Mouse (Mus musculus): ENCODE measurements at regions not wholly inside any gene's neighbourhood (a gene's known extent, or its start where the extent isn't known, plus 50 kb on each side); places are given as distances from the start of the nearest gene placed in this dataset.

DNA sequence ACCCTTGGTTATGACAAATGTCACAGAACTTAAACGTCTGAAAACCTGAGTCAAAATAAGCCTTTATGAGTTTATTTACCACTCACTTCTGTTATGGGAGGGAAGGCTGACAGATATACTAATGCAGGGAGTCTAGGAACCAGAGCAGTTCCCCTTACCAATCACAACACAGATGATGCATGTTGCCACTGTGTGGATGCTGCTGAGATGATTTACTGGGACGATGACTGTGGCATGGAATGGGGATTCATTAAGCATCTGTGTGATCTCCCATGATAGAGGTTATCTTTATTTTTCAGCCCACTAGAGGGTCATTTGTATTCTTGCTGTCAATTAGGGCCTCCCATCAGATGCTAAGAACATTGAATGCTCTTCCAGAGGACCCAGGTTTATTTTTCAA, 290.5 kb upstream of the Chrm2 start:
- H3K4me1 ChIP-seq (ENCODE audit: insufficient read depth, low read length), result no peaks in the 10 kb centered on the region
- no peaks in the 10 kb centered on the region for H3K27me3 ChIP-seq (ENCODE audit: insufficient read depth, low read length)
- no peak for TF ChIP-seq CTCF (IDR thresholded peaks at IDR 0.05)
- H3K9me3 ChIP-seq (ENCODE audit: low read length), result no peaks in the 10 kb centered on the region
- DNase-seq (ENCODE audit: low spot score) (no peak), ATAC-seq (ENCODE audit: low FRiP score) (no peak)
- WGBS, result 72% methylated on average over 2 of the region's 2 CpGs
- H3K9ac ChIP-seq (replicated peaks; ENCODE audit: low read length, poor library complexity, severe bottlenecking), result no peak overlapping the region
- H3K4me3 ChIP-seq (ENCODE audit: low read depth, low read length), result no peak overlapping the region
- H3K36me3 ChIP-seq (ENCODE audit: insufficient read depth, low read length), result no peaks in the 10 kb centered on the region
- H3K27ac ChIP-seq (ENCODE audit: low read depth, low read length), result no peak overlapping the region
- no peak overlapping the region for H3K4me2 ChIP-seq (ENCODE audit: low read depth, low read length, poor library complexity, severe bottlenecking)

DNA sequence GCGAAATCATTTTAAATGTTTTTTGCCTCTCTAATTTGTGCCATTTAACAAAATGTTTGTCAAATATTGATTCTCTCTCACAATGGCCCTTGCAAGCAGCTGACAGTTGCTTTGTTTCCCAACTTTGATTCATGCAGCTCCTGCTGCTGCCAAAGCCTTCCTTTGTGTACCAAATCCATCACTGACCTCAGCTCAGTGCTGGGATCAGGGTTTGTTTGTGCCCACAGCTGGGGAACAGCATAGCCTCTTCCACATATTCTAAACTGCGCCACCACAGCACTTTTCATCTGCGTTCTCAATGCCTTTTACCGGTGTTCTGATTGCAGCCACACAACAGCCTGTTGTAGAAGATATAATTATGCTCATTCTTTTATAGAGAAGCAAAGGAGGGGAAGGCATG, 289.7 kb upstream of the Chrm2 start:
- H3K4me2 ChIP-seq (ENCODE audit: low read depth, low read length, poor library complexity, severe bottlenecking), result no peak overlapping the region
- no peaks in the 10 kb centered on the region for H3K36me3 ChIP-seq (ENCODE audit: insufficient read depth, low read length)
- 41% methylated on average over 4 of the region's 4 CpGs for WGBS
- H3K9ac ChIP-seq (replicated peaks; ENCODE audit: low read length, poor library complexity, severe bottlenecking), result no peak overlapping the region
- TF ChIP-seq CTCF (IDR thresholded peaks at IDR 0.05), result no peak
- H3K27me3 ChIP-seq (ENCODE audit: insufficient read depth, low read length), result no peaks in the 10 kb centered on the region
- no peak overlapping the region for H3K4me3 ChIP-seq (ENCODE audit: low read depth, low read length)
- no peaks in the 10 kb centered on the region for H3K4me1 ChIP-seq (ENCODE audit: insufficient read depth, low read length)
- ATAC-seq (ENCODE audit: low FRiP score), result no peak
- H3K9me3 ChIP-seq (ENCODE audit: low read length), result no peaks in the 10 kb centered on the region
- H3K27ac ChIP-seq (ENCODE audit: low read depth, low read length), result no peak overlapping the region
- DNase-seq (ENCODE audit: low spot score), result no peak

DNA sequence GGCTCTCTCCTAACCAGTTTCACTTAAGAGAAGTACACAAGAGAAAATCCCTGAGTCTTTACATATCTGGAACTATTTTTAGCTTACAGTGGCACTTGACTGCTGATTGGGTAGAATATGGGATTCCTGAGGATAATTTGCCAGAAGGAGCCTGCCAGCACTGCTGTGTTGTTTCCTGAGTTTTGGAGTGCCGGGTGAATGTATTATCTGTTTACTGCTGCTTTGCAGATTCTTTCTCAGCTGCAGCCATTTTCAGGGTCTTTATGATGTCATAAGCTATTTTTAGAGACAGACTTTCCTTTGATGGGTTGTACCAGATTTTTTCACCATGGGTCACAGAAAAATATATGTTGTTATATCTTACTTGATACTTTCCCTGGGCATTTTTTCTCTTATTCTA, 279.1 kb upstream of the Chrm2 start:
- Histone ChIP-seq H3K4me1 (ENCODE audit: insufficient read depth, low read length) (no peaks in the 10 kb centered on the region), H3K4me3 (ENCODE audit: low read depth, low read length) (no peak overlapping the region), H3K9me3 (ENCODE audit: low read length) (no peaks in the 10 kb centered on the region), H3K27me3 (ENCODE audit: insufficient read depth, low read length) (no peaks in the 10 kb centered on the region), H3K27ac (ENCODE audit: low read depth, low read length) (no peak overlapping the region), H3K36me3 (ENCODE audit: insufficient read depth, low read length) (no peaks in the 10 kb centered on the region), H3K4me2 (ENCODE audit: low read depth, low read length, poor library complexity, severe bottlenecking) (no peak overlapping the region), H3K9ac (replicated peaks; ENCODE audit: low read length, poor library complexity, severe bottlenecking) (no peak overlapping the region)
- DNase-seq (ENCODE audit: low spot score) (peak; percentile 22), ATAC-seq (ENCODE audit: low FRiP score) (no peak)
- 27% methylated on average over 1 of the region's 1 CpGs for WGBS
- TF ChIP-seq CTCF (IDR thresholded peaks at IDR 0.05), result no peak

DNA sequence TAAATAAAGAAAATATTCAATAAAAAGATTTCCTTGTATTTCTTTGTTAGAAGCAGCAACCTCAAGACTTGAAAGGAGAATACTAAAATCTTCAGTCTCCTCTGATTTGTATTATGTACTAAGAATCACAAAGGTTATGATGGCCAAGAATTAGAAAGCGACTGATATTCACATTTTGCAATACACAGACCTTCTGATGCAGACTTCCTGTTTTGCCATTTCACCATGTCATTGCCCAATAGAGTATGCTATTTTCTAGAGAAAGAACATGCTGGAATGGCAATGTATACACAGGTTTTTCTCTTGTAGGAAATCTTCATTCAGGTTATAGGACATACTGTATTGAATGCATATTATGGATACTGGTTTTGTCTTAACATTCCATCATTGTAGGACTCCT, 250.7 kb upstream of the Chrm2 start:
- no peak for ATAC-seq (ENCODE audit: low FRiP score)
- no peak for TF ChIP-seq CTCF (IDR thresholded peaks at IDR 0.05)
- no peak for DNase-seq (ENCODE audit: low spot score)
- Histone ChIP-seq H3K27ac (ENCODE audit: low read depth, low read length) (no peak overlapping the region), H3K4me1 (ENCODE audit: insufficient read depth, low read length) (no peaks in the 10 kb centered on the region), H3K9ac (replicated peaks; ENCODE audit: low read length, poor library complexity, severe bottlenecking) (no peak overlapping the region), H3K27me3 (ENCODE audit: insufficient read depth, low read length) (no peaks in the 10 kb centered on the region), H3K4me2 (ENCODE audit: low read depth, low read length, poor library complexity, severe bottlenecking) (no peak overlapping the region), H3K36me3 (ENCODE audit: insufficient read depth, low read length) (no peaks in the 10 kb centered on the region), H3K9me3 (ENCODE audit: low read length) (no peaks in the 10 kb centered on the region), H3K4me3 (ENCODE audit: low read depth, low read length) (no peak overlapping the region)
- 98% methylated on average over 1 of the region's 1 CpGs for whole genome bisulfite sequencing

DNA sequence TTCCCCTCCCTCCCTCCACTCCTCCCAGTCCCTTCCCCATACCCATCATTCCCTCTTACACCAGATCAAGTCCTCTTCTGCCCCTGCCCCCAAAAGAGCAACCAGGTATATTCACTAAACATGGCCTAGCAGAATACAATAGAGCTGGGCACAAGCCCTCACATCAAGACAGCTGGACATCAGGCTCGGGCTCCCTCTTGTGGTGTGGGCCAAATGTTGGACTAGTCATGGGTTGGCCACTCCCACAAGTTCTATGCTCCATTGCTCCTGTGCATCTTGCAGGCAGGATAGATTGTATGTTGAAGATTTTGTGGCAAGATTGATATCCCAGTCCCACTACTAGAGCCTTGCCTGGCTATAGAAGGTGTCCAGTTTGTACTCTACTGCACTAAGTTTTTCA, 240.6 kb upstream of the Chrm2 start:
- DNase-seq (ENCODE audit: low spot score), result no peak
- TF ChIP-seq CTCF (IDR thresholded peaks at IDR 0.05), result no peak
- no peak for ATAC-seq (ENCODE audit: low FRiP score)
- Histone ChIP-seq H3K27ac (ENCODE audit: low read depth, low read length) (no peak overlapping the region), H3K4me3 (ENCODE audit: low read depth, low read length) (no peak overlapping the region), H3K9ac (replicated peaks; ENCODE audit: low read length, poor library complexity, severe bottlenecking) (no peak overlapping the region), H3K4me2 (ENCODE audit: low read depth, low read length, poor library complexity, severe bottlenecking) (no peak overlapping the region), H3K9me3 (ENCODE audit: low read length) (no peaks in the 10 kb centered on the region), H3K36me3 (ENCODE audit: insufficient read depth, low read length) (no peaks in the 10 kb centered on the region), H3K27me3 (ENCODE audit: insufficient read depth, low read length) (no peaks in the 10 kb centered on the region), H3K4me1 (ENCODE audit: insufficient read depth, low read length) (no peaks in the 10 kb centered on the region)
- WGBS, result 86% methylated on average over 1 of the region's 1 CpGs

DNA sequence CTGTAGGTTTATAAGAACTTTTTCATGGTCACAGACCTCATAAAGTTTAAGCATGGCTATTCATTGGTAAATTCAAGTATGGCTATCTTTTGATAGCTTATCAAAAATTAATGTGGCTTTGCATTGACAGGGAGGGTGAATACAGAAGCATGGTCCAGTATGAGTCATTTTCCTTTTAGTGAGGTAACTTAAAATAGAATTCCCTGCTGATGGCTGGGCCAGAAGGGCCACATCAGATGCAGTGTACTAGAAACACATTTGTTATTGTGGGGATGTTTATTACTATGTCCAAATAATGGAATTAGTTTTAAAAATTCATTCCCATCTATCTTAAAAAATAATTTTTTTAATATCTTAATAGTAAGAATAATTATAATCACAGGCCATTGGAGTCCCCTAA, 213.4 kb upstream of the Chrm2 start:
- DNase-seq (ENCODE audit: low spot score), result no peak

DNA sequence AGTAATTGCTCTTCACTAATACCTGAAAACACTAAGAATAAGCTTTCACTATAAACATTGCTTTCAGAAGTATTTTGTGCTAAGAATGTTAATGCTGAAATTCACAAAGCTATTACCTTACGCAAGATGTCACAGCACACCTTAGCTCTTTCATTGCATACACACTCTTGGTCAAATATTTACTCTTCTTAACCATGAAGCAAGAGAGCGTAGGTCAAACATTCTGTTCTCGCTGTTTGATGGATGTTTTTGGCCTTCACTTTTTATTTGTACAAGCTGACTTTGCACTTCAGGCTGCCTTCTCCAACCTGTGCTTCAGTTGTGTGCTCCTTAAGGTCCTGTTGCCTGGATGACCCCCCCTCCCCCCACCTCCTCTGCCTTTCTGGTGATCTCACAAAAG, 212.8 kb upstream of the Chrm2 start:
- TF ChIP-seq CTCF (IDR thresholded peaks at IDR 0.05), result no peak
- Histone ChIP-seq H3K36me3 (ENCODE audit: insufficient read depth, low read length) (no peaks in the 10 kb centered on the region), H3K4me2 (ENCODE audit: low read depth, low read length, poor library complexity, severe bottlenecking) (no peak overlapping the region), H3K27ac (ENCODE audit: low read depth, low read length) (no peak overlapping the region), H3K9me3 (ENCODE audit: low read length) (no peaks in the 10 kb centered on the region), H3K9ac (replicated peaks; ENCODE audit: low read length, poor library complexity, severe bottlenecking) (no peak overlapping the region), H3K4me3 (ENCODE audit: low read depth, low read length) (no peak overlapping the region), H3K27me3 (ENCODE audit: insufficient read depth, low read length) (no peaks in the 10 kb centered on the region), H3K4me1 (ENCODE audit: insufficient read depth, low read length) (no peaks in the 10 kb centered on the region)
- DNase-seq (ENCODE audit: low spot score), result no peak
- WGBS, result 82% methylated on average over 3 of the region's 3 CpGs
- no peak for ATAC-seq (ENCODE audit: low FRiP score)

More for the DNA sequence above, 213.4 kb upstream of the Chrm2 start:
- Histone ChIP-seq H3K4me3 (ENCODE audit: low read depth, low read length) (no peak overlapping the region), H3K4me2 (ENCODE audit: low read depth, low read length, poor library complexity, severe bottlenecking) (no peak overlapping the region), H3K4me1 (ENCODE audit: insufficient read depth, low read length) (no peaks in the 10 kb centered on the region), H3K27ac (ENCODE audit: low read depth, low read length) (no peak overlapping the region), H3K36me3 (ENCODE audit: insufficient read depth, low read length) (no peaks in the 10 kb centered on the region), H3K27me3 (ENCODE audit: insufficient read depth, low read length) (no peaks in the 10 kb centered on the region), H3K9me3 (ENCODE audit: low read length) (no peaks in the 10 kb centered on the region), H3K9ac (replicated peaks; ENCODE audit: low read length, poor library complexity, severe bottlenecking) (no peak overlapping the region)
- no peak for ATAC-seq (ENCODE audit: low FRiP score)
- TF ChIP-seq CTCF (IDR thresholded peaks at IDR 0.05), result no peak

Measured in midbrain, postnatal 0 days (tissue).